Mouse (Mus musculus) spleen, postnatal 36 days (tissue): ENCODE results near the gene Asb3.
"Not testable (repeated sequence)": the region's sequence is repeated elsewhere in the genome, so short reads cannot be mapped to it uniquely, and the experiment has no call there.

ENCODE experiments used
- DNase-seq, 2 experiments: peaks; one replicate each; pipeline ENCODE4 v3.0.0; 2022; ENCODE audit warnings: low spot score in 2 of 2, mixed read lengths in 1 of 2

Gene Asb3

GRCm38 (mm10) chr11:31000028-31000427, 114.8 kb downstream of the Asb3 start:
- DNase-seq, result peak; percentile 32 to 39

- peak; percentile 19 to 58 for DNase-seq
Observed at GRCm38 (mm10) chr11:31001169-31001908, 116.1 kb downstream of the Asb3 start.

GRCm38 (mm10) chr11:31009668-31010067, 124.5 kb downstream of the Asb3 start:
- DNase-seq, result not testable (repeated sequence)

- not testable (repeated sequence) for DNase-seq
Observed at GRCm38 (mm10) chr11:31017466-31017865, 132.2 kb downstream of the Asb3 start.

GRCm38 (mm10) chr11:31034958-31035357, 149.7 kb downstream of the Asb3 start:
- no peak for DNase-seq

- DNase-seq, result no peak
Observed at GRCm38 (mm10) chr11:31089973-31090372, 204.8 kb downstream of the Asb3 start.

GRCm38 (mm10) chr11:31090478-31090978, 205.3 kb downstream of the Asb3 start:
- DNase-seq, result no peak

- not testable (repeated sequence) for DNase-seq
Observed at GRCm38 (mm10) chr11:31099519-31099918, 214.3 kb downstream of the Asb3 start.

GRCm38 (mm10) chr11:31102188-31102587, 217.0 kb downstream of the Asb3 start:
- DNase-seq, result no peak

GRCm38 (mm10) chr11:31105364-31105763, 220.1 kb downstream of the Asb3 start:
- no peak for DNase-seq

GRCm38 (mm10) chr11:31126964-31127363, 241.7 kb downstream of the Asb3 start:
- DNase-seq, result not testable (repeated sequence)

- DNase-seq, result not testable (repeated sequence)
Observed at GRCm38 (mm10) chr11:31133726-31134125, 248.5 kb downstream of the Asb3 start.

- DNase-seq, result not testable (repeated sequence)
Observed at GRCm38 (mm10) chr11:31134824-31135223, 249.6 kb downstream of the Asb3 start.

GRCm38 (mm10) chr11:31138394-31138793, 253.2 kb downstream of the Asb3 start:
- not testable (repeated sequence) for DNase-seq
